Mouse (Mus musculus) heart, postnatal 0 days (tissue): ENCODE measurements around the gene Rps2.

Experiments
- CTCF ChIP-seq: IDR thresholded peaks from 2 replicates; pipeline ENCODE4 v1.5.1; 2016; ENCODE audit warnings: antibody characterized with exemption, control low read depth, low read depth
- EP300 ChIP-seq: IDR thresholded peaks from 2 replicates; pipeline ENCODE4 v1.6.1; 2016; ENCODE audit warnings: antibody characterized with exemption, low read depth

DNA sequence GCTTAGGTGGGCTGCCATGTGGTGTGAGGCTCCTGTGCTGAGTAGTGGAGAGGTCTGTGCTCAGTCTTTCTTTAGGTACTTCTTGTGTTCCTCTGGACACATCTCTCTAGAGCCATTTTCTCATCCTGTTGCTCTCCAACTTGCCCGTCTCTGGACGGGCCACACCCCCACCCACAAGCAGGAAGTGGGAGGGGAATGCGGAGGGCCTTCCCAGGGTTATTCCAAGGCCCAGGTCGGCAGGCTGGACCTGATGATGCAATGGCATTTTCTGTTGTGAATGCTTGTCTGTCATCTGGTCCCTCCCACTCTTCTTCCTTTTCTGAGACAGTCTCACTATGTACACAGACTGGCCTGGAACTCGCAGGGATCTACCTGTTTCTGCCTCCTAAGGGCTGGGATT lies 45.8 kb upstream of the Rps2 start:
- TF ChIP-seq CTCF (no peak), EP300 (no peak)
